Mouse (Mus musculus) E14TG2a.4 (cell line): ENCODE results near the gene Tmem130.

Source experiments
- CTCF ChIP-seq: conservative IDR thresholded peaks from 2 replicates; pipeline ENCODE4 v1.5.1; 2014; ENCODE audit warnings: low read length
- POU5F1 ChIP-seq: IDR thresholded peaks from 2 replicates; pipeline ENCODE4 v1.6.1; 2014; ENCODE audit warnings: low read length, borderline replicate concordance

GRCm38 (mm10) chr5:144755191-144755590 is 6.4 kb downstream of the Tmem130 start:
- no peak for TF ChIP-seq CTCF
- TF ChIP-seq POU5F1 = no peak
